Mouse (Mus musculus) neural tube, embryonic 14.5 days (tissue): ENCODE data around the gene Camsap1. TPM values are rescaled to one million over a fixed set of nuclear protein-coding genes. Genes with fewer than 3 reads are reported as not detected.

Experiments
- ATAC-seq: fragments of 200-750 bp; cut with Nextera tagmentation; 2 replicates; pipeline ENCODE4 v1.8.0; 2017; ENCODE audit warnings: low read depth, mild to moderate bottlenecking, moderate TSS enrichment, moderate library complexity
- H3K27ac ChIP-seq: fragments of 300-500 bp; sonication (generic); 2 replicates; pipeline ENCODE4 v1.5.1; 2014; ENCODE audit warnings: low read depth, mild to moderate bottlenecking, control low read depth, low read length, moderate library complexity, mixed read lengths
- H3K27me3 ChIP-seq: fragments of 300-500 bp; sonication (generic); 2 replicates; pipeline ENCODE4 v1.6.1; 2014; ENCODE audit warnings: low read length; ENCODE audit not compliant: control insufficient read depth, insufficient read depth
- H3K36me3 ChIP-seq: fragments of 300-500 bp; sonication (generic); 2 replicates; pipeline ENCODE4 v1.6.1; 2014; ENCODE audit warnings: low read length, mixed read lengths; ENCODE audit not compliant: control insufficient read depth, insufficient read depth
- H3K4me1 ChIP-seq: fragments of 300-500 bp; sonication (generic); 2 replicates; pipeline ENCODE4 v1.6.1; 2014; ENCODE audit warnings: low read length; ENCODE audit not compliant: control insufficient read depth, insufficient read depth
- H3K4me2 ChIP-seq: fragments of 300-500 bp; sonication (generic); 2 replicates; pipeline ENCODE4 v1.6.1; 2014; ENCODE audit warnings: mild to moderate bottlenecking, low read depth, low read length, control low read depth
- H3K4me3 ChIP-seq: fragments of 300-500 bp; sonication (generic); 2 replicates; pipeline ENCODE4 v1.5.1; 2014; ENCODE audit warnings: low read depth, low read length, control low read depth, mixed read lengths
- H3K9ac ChIP-seq: fragments of 300-500 bp; sonication (generic); replicated peaks from 2 replicates; pipeline ENCODE4 v1.6.1; 2014; ENCODE audit warnings: low read depth, mild to moderate bottlenecking, control low read depth, low read length, mixed read lengths
- H3K9me3 ChIP-seq: fragments of 300-500 bp; sonication (generic); 2 replicates; pipeline ENCODE4 v1.6.1; 2016; ENCODE audit warnings: low read length; ENCODE audit not compliant: control insufficient read depth
- WGBS: fragments of 180-500 bp; shearing (Covaris S2); extraction: QIAGEN DNeasy Blood & Tissue Kit; methylation state at CpG from one replicate; pipeline ENCODE4 v1.1.7; 2014; 5-methylcytosine and 5-hydroxymethylcytosine counted together
- polyA plus RNA-seq: library from polyadenylated mRNA; unstranded; fragments of >200 nt; fragmentation: Nextera tagmentation; extraction: Ambion mirVana; gene quantifications from 2 replicates; pipeline ENCODE4 v1.2.1, GENCODE M21; 2014

The Camsap1 gene
- polyA plus RNA-seq, 1 experiment from 2014 or later = 90.1 TPM

DNA sequence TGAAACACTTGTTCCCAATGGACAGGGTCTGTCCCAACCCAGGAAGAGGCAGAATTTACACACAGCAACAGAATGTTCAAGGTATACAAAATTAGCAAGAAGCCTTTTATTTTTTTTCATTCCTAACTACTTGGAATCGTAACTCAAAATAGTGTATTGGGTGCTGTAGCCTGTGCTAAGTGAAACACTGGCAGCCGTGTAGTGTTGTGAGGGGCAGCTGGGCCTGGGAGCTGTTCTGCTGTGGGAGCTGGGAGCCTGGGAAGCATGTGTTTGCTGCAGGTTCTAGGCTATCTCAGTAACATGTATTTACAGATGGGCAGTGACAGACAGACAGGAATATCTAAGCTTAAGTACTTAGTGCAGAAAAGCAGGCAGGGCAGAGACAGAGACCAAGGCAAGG is 64.7 kb downstream of the Camsap1 start:
- Histone ChIP-seq H3K4me1 (no peaks in the 10 kb centered on the region), H3K9ac (no peak overlapping the region), H3K9me3 (no peaks in the 10 kb centered on the region), H3K4me2 (no peak overlapping the region), H3K27ac (no peak overlapping the region), H3K4me3 (no peak overlapping the region), H3K36me3 (no peaks in the 10 kb centered on the region), H3K27me3 (no peaks in the 10 kb centered on the region)
- no peak for ATAC-seq
- 86% methylated on average over 2 of the region's 2 CpGs for WGBS

DNA sequence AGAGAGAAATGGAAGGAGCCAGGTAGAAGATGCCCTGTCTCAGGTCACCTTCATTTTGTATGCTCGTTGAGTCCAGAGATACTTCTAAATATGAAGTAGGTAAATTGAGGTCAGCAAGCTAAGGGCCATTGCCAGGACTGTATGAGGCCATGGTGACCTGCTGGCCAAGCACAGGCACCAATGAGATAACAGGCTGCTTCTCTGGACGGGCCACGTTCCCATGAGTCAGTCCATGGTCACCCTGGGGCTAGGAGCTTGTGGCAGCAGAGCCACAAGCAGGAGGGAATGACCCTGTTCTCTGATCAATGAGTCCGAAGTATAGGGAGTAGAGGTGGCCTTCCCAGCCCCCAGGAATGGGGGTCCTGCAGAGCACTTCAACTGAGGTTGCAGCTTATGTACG is 68.3 kb downstream of the Camsap1 start:
- Histone ChIP-seq H3K9me3 (no peaks in the 10 kb centered on the region), H3K9ac (no peak overlapping the region), H3K4me1 (no peaks in the 10 kb centered on the region), H3K4me2 (no peak overlapping the region), H3K27me3 (no peaks in the 10 kb centered on the region), H3K36me3 (no peaks in the 10 kb centered on the region), H3K4me3 (no peak overlapping the region), H3K27ac (no peak overlapping the region)
- no peak for ATAC-seq
- 88% methylated on average over 5 of the region's 5 CpGs for WGBS

DNA sequence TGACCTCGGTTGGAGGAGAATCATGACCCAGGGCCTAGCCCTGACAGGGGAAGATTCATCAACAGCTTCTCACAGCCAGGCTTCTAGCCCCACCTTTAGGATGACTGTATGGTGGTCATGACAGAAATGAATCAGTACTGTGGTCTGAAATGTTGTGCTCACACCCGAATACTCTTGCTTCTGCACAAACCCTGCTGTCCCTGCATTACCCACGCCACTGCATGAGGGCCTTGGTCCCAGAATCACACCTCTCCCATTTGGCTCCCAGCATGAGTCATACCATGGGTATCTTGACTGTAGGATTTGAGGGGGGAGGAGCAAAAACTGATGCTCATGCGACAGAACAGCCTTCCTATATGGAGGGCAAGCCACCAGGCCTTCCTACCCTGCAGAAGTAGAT is 68.9 kb downstream of the Camsap1 start:
- H3K27me3 ChIP-seq = no peaks in the 10 kb centered on the region
- WGBS = 87% methylated on average over 4 of the region's 4 CpGs

DNA sequence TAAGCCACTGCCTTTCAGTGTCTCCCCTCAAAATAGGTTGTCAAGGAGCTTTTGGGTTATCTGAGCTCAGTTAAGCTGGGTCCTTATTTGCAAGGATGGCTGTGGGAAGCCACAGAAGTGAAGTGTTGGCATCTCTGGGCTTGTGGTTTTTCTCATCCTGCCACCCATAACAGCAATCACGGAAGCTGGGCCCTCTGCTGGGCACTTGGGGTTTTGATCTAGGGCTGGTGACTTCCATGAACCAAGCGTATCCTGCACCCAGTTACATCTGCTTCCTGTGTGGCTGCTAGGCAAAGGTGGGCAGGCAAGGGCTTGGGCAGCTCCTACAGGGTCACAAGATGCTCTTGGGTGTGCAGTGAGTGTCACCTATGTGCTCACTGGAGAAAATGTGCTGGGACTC is 69.8 kb downstream of the Camsap1 start:
- no peak for ATAC-seq
- no peaks in the 10 kb centered on the region for H3K36me3 ChIP-seq
- WGBS = 67% methylated on average over 2 of the region's 2 CpGs

More for the DNA sequence above, 68.9 kb downstream of the Camsap1 start:
- Histone ChIP-seq H3K4me1 (no peaks in the 10 kb centered on the region), H3K36me3 (no peaks in the 10 kb centered on the region), H3K4me3 (no peak overlapping the region), H3K4me2 (no peak overlapping the region), H3K9me3 (no peaks in the 10 kb centered on the region), H3K27ac (no peak overlapping the region), H3K9ac (no peak overlapping the region)
- ATAC-seq = no peak

DNA sequence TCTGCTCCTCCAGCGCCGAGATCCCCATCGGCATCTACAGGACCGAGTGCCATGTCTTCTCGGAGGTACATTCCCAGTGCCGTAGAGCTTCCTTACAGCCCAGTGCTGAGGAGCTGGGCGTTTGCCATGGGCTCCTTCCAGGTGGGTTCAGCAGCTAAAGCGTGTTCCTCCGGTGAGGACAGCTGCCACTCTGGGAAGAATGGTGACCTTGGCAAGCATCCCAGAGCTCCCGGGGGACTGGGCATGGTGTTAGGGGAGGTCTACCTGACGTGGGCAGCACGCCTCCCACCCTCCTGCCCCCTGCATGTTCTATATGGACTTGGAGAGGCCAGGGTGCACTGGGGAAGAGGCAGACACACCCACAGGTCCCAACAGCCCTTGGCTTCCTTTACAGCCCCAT is 73.2 kb downstream of the Camsap1 start:
- ATAC-seq = no peak
- Histone ChIP-seq H3K4me3 (no peak overlapping the region), H3K27me3 (no peaks in the 10 kb centered on the region), H3K4me2 (no peak overlapping the region), H3K27ac (no peak overlapping the region), H3K4me1 (no peaks in the 10 kb centered on the region), H3K9ac (no peak overlapping the region), H3K9me3 (no peaks in the 10 kb centered on the region), H3K36me3 (no peaks in the 10 kb centered on the region)
- 85% methylated on average over 12 of the region's 12 CpGs for WGBS

More for the DNA sequence above, 69.8 kb downstream of the Camsap1 start:
- Histone ChIP-seq H3K9ac (no peak overlapping the region), H3K27me3 (no peaks in the 10 kb centered on the region), H3K4me3 (no peak overlapping the region), H3K27ac (no peak overlapping the region), H3K9me3 (no peaks in the 10 kb centered on the region), H3K4me1 (no peaks in the 10 kb centered on the region), H3K4me2 (no peak overlapping the region)

DNA sequence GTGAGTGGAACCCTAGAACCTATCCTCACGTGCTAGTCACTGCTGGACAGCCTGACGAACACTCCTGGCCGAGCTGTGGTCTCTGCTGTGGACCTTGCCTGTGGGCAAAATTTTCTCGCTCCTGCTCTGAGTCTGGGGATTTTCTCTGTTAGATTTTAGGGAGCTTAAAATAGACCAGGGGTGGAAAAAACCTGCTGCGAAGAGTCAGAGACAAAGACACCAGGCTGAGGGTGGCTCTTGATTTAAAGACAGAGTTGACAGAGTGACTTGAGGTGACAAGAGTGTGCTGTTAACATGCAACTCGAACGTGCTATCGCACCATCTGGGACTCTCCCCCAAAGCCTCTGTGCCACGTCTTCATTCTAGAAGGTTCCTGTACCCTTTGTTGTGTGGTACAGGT is 84.1 kb downstream of the Camsap1 start:
- Histone ChIP-seq H3K27ac (no peak overlapping the region), H3K4me1 (no peaks in the 10 kb centered on the region), H3K9ac (no peak overlapping the region), H3K4me2 (no peak overlapping the region), H3K27me3 (no peaks in the 10 kb centered on the region), H3K4me3 (no peak overlapping the region), H3K9me3 (no peaks in the 10 kb centered on the region), H3K36me3 (no peaks in the 10 kb centered on the region)
- ATAC-seq = no peak
- WGBS = 84% methylated on average over 9 of the region's 9 CpGs

DNA sequence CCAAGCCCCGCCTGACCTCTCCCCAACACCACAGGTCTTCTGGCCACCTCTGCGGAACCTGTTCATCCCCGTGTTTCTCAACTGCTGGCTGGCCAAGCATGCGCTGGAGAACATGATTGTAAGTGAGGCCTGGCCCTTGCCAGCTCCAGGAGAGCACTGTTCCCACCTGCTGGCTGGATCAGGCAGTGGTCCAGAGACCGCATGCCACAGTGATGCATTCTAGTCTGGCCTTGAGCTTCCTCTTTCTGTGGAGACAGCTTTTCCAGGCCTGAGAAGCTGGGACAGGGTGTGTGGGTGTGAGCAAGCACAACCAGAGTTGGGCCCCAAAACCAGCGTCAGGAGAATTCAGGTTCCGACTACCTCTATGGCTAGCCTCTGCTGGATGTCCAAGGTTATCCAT is 90.6 kb downstream of the Camsap1 start:
- ATAC-seq = no peak
- WGBS = 86% methylated on average over 7 of the region's 7 CpGs
- H3K9ac ChIP-seq = no peak overlapping the region

DNA sequence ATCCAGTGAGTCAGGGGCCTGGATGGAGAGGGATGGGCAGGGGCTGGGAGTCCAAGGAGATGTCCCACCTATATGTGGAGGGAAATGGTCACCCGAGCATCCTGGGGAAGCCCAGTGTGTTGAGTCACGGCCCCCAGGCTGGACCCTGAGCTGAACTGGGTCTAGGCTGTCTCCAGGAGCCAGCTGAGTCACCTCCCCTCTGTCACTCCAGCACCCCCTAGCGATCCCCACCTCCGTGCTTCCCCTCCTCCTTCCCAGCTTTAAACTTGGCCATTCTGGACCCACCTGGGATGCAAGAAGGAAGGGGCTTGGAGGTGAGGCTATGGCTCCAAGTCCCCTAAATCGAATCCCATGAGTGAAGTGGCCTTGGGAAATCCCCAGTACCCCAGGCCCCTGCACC is 94.9 kb downstream of the Camsap1 start:
- Histone ChIP-seq H3K27me3 (no peaks in the 10 kb centered on the region), H3K4me3 (no peak overlapping the region), H3K27ac (no peak overlapping the region), H3K36me3 (no peaks in the 10 kb centered on the region), H3K4me1 (no peaks in the 10 kb centered on the region), H3K4me2 (no peak overlapping the region), H3K9ac (no peak overlapping the region), H3K9me3 (no peaks in the 10 kb centered on the region)
- WGBS = 54% methylated on average over 5 of the region's 5 CpGs
- ATAC-seq = no peak

More for the DNA sequence above, 90.6 kb downstream of the Camsap1 start:
- Histone ChIP-seq H3K4me1 (no peaks in the 10 kb centered on the region), H3K27ac (no peak overlapping the region), H3K27me3 (no peaks in the 10 kb centered on the region), H3K4me2 (no peak overlapping the region), H3K36me3 (no peaks in the 10 kb centered on the region), H3K9me3 (no peaks in the 10 kb centered on the region), H3K4me3 (no peak overlapping the region)

DNA sequence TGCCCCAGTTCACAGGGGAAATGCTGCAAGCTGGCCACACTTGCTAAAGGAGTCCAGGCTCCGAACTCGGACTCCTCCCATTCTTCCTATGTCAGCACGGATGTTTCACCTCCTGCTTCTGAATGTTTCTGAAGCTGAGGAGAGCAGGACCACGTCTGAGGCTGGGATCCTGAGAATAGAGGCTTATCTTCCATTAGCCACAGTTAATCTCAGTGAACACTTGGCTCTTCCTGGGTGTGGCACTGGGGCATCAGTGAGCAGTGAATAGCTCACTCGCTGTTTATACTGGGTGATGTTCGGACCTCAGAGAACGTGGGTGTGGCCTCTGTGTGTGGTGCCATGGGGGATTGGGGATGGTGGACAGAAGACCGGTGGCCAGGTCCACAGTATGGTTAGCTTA is 95.9 kb downstream of the Camsap1 start:
- 70% methylated on average over 8 of the region's 8 CpGs for WGBS
- no peak for ATAC-seq
- H3K36me3 ChIP-seq = no peaks in the 10 kb centered on the region
- no peaks in the 10 kb centered on the region for H3K4me1 ChIP-seq
- no peak overlapping the region for H3K27ac ChIP-seq
- H3K9ac ChIP-seq = no peak overlapping the region
- no peaks in the 10 kb centered on the region for H3K27me3 ChIP-seq
- H3K9me3 ChIP-seq = no peaks in the 10 kb centered on the region
- H3K4me2 ChIP-seq = no peak overlapping the region
- H3K4me3 ChIP-seq = no peak overlapping the region

DNA sequence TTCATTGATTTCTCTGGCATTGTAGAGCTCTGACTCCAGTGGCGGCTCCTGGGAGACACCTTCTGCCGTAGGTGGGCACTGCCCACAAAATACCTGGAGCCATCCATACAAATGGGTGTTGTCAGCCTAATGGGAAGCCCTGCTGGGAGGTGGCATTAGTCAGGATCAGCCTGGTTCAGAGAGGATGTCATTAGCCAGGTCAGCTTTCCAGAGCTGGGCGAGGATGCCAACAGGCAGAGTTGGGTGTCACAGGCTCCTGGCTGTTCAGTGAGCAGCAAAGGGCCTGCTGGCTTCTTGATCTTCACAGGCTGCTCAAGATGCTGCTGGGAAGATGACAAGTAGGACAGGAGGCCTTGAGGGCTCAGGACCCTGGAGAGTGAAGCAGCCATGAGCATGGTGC is 98.3 kb downstream of the Camsap1 start:
- Histone ChIP-seq H3K27me3 (no peaks in the 10 kb centered on the region), H3K4me1 (no peaks in the 10 kb centered on the region), H3K27ac (no peak overlapping the region), H3K9me3 (no peaks in the 10 kb centered on the region), H3K9ac (no peak overlapping the region), H3K4me2 (no peak overlapping the region), H3K4me3 (no peak overlapping the region), H3K36me3 (no peaks in the 10 kb centered on the region)
- 78% methylated on average over 3 of the region's 3 CpGs for WGBS
- no peak for ATAC-seq
